Mouse (Mus musculus): ENCODE data around the gene Rab3d.

DNA sequence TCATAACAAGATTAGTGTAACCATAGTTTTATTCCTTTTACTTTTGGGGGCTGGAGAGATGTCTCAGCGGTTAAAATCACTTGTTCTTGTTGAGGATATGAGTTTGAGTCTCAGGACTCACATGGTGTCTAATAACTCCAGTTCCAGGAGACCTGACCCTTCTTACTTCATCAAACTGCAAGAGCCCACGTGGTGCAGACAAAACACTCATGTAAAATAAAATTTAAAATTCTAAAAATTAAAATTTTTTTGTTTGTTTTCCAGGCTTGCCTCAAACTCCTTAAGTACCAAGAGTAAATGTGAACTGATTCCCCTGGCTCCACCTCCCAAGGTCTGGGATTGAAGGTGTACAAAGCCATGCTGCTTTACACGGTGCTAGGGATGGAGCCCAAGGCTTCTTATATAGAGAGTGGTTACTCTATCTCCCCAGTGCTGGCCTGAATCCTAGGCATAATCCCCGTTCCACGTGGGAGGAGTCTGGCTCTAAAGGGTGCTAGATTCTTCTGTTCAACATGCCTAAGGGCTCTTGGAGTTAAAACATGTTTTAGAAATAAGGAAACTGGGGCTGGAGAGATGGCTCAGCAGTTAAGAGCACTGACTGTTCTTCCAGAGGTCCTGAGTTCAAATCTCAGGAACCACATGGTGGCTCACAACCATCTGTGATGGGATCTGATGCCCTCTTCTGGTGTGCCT lies 846 bp upstream of the Rab3d start:
- TF ChIP-seq CTCF (IDR thresholded peaks at IDR 0.05; ENCODE audit: low read depth) (no peak), EP300 (IDR thresholded peaks at IDR 0.05; ENCODE audit: low read depth) (no peak)
